Mouse (Mus musculus) kidney, adult 10 weeks (tissue): ENCODE results near the gene Prmt2. TPM values are rescaled to one million over a fixed set of nuclear protein-coding genes. Genes with fewer than 3 reads are reported as not detected.

Experiments used
- polyA plus RNA-seq: library from polyadenylated mRNA; stranded (reverse); fragments of 350-450 nt; fragmentation: Illumina TruSeq; extraction: RNeasy Lipid Tissue Mini Kit (QIAGEN cat#74804); gene quantifications from one replicate; pipeline ENCODE4 v1.2.3, GENCODE M21; 2014; ENCODE audit warnings: low read depth, low replicate concordance

The Prmt2 gene
- polyA plus RNA-seq: 1.5 TPM

GRCm38 (mm10) chr10:76237341-76238225 is at the start of gene Prmt2:
Gene Prmt2 (minus strand): TSS chr10:76237865.

GRCm38 (mm10) chr10:76253536-76253935 is 15.9 kb upstream of the Prmt2 start, which contains the start of gene S100b:
Gene S100b (plus strand): TSS chr10:76253853.

Other genes starting within 250 kb of the Prmt2 start
- gene Zfp280b, start 205.2 kb downstream of the Prmt2 start, polyA plus RNA-seq: 5.3 TPM
- gene Slc5a4b, start 126.9 kb downstream of the Prmt2 start, polyA plus RNA-seq: not detected
- gene Slc5a4a, start 90.4 kb downstream of the Prmt2 start, polyA plus RNA-seq: not detected
- not detected for gene S100b, start 16.0 kb upstream of the Prmt2 start, polyA plus RNA-seq
- 8.6 TPM for gene Dip2a, start 107.4 kb upstream of the Prmt2 start, polyA plus RNA-seq
- not detected for gene AC141477.1, start 202.6 kb upstream of the Prmt2 start, polyA plus RNA-seq
- 7.2 TPM for gene Pcnt, start 204.9 kb upstream of the Prmt2 start, polyA plus RNA-seq
- not detected for gene 2610028H24Rik, start 211.2 kb upstream of the Prmt2 start, polyA plus RNA-seq
- 8.9 TPM for gene Mcm3ap, start 231.1 kb upstream of the Prmt2 start, polyA plus RNA-seq
- gene Ybey, start 231.2 kb upstream of the Prmt2 start, polyA plus RNA-seq: 2.3 TPM